Mouse (Mus musculus): Measurements from ENCODE around the gene Tspan18.
A peak's percentile ranks its signal among the peaks of the same experiment; 100 is the strongest.

Gene Tspan18

GRCm38 (mm10) chr2:93261521-93262290, 72.6 kb downstream of the Tspan18 start:
- no peak for DNase-seq

DNA sequence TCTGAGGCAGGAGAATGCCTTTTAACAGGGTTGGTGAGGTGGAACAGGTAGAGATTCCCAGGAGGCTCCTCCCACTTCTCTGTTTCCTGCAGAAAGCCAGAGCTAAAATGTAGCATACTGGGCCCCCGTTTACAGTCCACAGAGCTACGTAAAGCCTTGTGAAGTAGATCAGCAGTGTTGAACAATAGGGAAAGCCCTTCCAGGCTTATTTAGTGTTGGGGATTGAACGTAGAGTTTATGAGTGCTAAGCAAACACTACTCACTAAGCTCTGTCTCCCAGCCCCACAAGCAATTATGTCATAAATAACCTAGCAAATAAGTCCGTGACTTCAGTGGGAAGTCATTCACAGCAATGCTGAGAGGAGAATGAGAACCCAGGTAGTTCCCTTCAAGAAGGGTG, 76.7 kb downstream of the Tspan18 start:
- no peak for DNase-seq

- no peak for DNase-seq
Observed at GRCm38 (mm10) chr2:93256735-93257405, 77.4 kb downstream of the Tspan18 start.

- DNase-seq: peak; percentile 22
Observed at GRCm38 (mm10) chr2:93252356-93252755, 81.9 kb downstream of the Tspan18 start.

DNA sequence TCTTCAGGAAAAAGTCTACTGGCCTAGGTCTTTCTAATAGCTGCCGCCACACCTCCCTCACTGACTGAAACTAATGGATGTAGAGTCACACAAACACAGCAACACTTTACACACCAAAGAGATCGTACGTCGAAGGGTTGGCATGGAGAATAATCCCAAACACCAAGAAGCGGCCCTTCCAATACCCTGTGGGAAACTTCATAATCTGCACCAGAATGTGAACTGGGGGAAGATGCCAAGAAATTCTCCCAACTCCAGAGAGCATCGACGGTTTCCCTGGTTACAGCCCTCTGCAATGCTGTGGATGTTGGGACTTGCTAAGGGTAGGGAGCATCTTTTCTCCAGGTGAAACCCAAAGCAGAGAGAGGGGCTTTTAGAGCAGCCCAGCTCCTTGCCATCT, 83.7 kb downstream of the Tspan18 start:
- no peak for DNase-seq

DNA sequence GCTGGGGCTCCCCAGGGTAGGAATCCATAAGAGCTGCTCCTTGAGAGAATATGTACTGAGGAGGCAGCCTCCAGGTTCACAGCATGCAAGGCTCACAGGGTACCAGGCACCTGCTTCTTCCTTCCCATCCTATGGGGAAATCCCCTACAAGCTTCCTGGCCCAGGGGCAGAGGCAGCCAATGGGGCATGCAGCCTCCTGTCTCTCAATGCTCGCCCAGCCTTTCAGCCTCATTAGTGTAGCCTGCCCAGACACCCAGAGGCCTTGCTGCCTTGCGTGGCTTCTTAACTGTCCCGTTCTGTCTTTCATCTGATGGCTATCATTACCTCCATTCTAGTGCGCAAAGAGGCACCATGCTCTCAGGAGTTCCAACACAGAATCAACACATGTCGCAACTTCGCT, 85.2 kb downstream of the Tspan18 start:
- DNase-seq: no peak

- no peak for DNase-seq
Observed at GRCm38 (mm10) chr2:93244090-93244443, 90.2 kb downstream of the Tspan18 start.

DNA sequence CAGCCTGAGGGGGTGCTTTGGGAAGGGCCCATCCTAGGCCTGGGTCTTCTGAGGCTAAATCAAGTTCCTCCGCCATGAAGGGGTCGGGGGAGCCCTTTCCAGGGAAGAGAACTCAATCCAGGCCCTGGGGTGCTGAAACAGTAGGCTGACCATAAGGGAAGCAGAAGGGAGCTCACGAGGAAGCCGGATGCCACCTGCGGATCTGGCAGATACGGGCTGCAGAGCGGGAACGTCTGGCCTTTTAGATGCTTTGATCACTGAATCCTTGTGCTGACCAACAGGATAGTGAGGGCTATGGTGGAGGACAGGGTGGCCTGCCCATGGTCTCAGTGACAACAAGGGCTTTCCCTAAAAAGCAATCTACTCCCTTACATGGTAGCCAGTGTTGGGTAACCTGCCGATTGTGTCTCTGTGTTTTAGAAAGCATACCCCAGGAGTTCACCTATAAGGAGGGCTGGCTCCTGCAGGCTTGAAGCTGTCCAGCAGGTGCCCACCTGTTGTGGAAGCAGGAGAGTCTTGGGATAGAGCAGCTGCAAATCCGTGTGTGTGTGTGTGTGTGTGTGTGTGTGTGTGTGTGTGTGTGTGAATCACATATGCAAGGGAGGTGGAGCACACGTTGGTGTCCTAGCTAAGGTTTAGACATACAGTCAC, 90.7 kb downstream of the Tspan18 start:
- no peak for DNase-seq

GRCm38 (mm10) chr2:93242166-93242565, 92.1 kb downstream of the Tspan18 start:
- no peak for DNase-seq

- no peak for DNase-seq
Observed at GRCm38 (mm10) chr2:93238864-93239263, 95.4 kb downstream of the Tspan18 start.

- DNase-seq: no peak
Observed at GRCm38 (mm10) chr2:93237055-93237454, 97.2 kb downstream of the Tspan18 start.

GRCm38 (mm10) chr2:93232141-93232540, 102.2 kb downstream of the Tspan18 start:
- no peak for DNase-seq

DNA sequence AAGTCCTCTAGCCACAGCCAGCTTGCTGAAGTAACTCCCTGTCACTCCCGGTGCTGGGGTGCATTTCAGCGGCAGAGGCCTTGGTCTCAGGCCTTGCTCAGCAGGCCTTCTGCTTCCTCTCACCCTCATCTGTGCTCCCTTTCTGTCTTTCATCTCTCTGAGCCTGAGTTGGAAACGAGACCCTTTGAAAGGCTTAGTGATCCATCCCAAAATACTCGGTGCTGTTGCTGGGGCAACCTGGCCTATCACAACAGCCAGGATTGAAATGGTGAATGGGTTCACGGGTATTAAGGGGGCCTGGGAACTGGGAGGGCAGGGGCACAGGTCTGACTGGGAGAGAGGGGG, 105.9 kb downstream of the Tspan18 start:
- no peak for DNase-seq

DNA sequence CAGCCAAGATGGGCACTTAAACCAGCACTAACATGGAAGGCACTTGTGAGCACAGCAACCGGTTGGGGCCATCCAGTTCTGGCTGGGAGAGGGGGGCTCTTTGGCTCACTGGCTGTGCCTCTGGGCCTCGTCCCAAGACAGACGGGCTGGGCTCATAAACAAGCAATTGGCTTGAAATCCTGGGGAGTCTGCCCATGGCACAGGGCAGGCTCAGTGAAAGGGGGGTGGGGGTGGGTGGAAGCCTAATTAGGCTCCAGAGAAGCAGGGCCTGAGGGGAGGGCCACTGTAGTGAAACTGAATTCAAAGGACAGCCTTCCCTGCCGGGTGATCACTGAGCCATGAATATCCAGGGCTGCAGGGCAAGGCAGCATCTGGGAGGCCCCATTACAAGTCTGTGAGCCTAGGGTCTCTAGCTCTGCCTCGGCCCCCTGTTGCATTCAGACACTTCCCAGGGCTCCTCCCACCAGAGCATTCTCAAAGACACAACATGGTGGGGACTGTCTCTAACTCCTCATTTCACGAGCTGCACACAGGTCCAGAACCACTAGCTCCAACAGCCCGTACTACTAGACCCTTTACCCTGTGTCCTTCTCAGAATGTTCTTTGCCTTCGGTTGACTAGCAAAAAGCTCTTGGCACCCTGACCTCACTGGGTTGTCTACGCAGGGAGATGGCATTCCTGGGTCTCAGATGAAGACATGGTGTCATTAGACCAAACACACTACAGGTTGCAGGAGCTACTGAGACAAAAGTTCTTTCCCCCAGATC, 106.4 kb downstream of the Tspan18 start:
- DNase-seq: no peak

- peak; percentile 65 for DNase-seq
Observed at GRCm38 (mm10) chr2:93226606-93227595, 107.4 kb downstream of the Tspan18 start.

- no peak for DNase-seq
Observed at GRCm38 (mm10) chr2:93223463-93223862, 110.8 kb downstream of the Tspan18 start.

DNA sequence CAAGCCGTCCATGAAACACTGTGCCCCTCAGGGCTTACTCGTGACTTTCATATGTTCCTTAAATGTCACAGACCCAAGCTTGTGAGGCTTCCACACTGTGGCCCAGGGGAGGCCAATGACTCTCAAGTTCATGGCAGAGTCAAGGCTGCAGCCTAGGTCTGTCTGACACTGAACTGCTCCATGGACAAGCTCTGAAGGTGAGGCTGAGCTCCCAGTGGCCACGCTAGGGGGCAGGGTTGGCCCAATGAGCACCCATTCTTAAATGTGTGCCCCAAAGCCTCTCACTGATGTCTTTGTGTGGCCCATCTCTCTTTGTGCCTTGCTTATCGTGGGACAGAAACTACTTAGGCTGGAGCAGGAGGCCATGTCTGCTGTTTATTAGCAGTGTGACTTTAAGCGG, 113.9 kb downstream of the Tspan18 start:
- DNase-seq: no peak

- no peak for DNase-seq
Observed at GRCm38 (mm10) chr2:93219576-93219975, 114.7 kb downstream of the Tspan18 start.

- DNase-seq: no peak
Observed at GRCm38 (mm10) chr2:93218353-93218990, 115.8 kb downstream of the Tspan18 start.

DNA sequence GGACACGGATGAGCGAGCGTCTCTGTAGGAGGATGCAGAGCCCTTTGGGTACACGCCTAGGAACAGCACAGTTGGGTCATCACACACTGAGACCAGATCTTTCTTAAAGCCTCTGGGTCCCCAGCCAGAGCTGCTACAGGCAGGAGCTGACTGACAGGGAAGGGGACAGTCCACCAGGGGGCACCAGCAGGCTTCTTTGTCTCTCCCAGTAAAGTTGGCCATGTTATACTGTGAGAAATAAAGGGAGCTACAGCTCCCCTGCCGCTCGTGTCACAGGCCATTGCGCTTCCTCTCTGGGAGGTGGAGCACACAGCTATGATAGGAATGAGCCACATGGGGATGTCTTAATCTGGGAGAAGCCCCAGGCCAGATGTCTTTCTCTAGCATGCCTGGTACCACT, 117.3 kb downstream of the Tspan18 start:
- peak; percentile 81 for DNase-seq

- no peak for DNase-seq
Observed at GRCm38 (mm10) chr2:93215790-93216189, 118.5 kb downstream of the Tspan18 start.

- no peak for DNase-seq
Observed at GRCm38 (mm10) chr2:93214192-93214591, 120.1 kb downstream of the Tspan18 start.

Data from right cerebral cortex, postnatal 25 days (tissue).